Mouse (Mus musculus) kidney, adult 9 months (tissue): Measurements from ENCODE around the gene Tln2.

ENCODE experiments used
- DNase-seq: peaks from one replicate; pipeline ENCODE4 v3.0.0; 2022

Gene Tln2

DNA sequence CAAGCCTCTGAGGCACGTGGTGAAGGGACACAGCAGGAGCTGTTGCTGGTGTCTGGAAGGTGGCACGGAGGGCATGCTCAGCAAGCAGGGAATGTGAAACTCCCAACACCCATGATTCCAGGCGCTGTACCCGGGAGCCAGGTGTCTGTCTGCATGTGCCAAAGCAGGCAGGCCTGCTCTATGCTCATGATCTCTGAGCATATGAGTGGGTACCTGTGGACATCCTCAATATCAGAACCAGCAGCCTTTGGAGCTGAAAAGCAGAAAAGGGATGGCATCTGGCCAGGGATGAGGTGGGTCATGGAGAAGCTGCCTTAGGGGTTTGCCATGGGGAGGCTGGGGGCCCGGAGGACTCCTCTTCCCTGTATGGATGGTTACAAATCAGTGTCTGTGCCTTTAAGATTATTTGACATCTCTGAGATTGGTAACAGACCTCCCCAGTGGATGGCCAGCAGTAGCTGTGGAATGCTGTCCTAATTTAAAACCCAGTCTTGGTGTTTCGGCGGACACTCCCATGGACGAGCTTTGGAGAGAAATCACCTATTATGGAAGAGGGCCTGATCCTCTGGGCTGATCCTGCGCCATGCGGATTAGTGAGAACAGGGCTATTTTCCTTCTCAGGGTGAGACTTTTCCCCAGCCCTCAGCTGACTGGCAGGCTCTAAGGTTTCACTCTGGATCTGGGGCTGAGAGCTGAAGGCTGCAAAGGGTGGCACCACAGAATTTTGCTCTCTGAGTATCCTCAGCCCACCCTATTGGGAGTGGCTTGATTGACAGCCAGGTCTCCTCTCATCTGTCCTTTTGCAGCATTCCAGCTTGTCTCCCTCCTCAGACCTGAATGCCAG lies 367.8 kb downstream of the Tln2 start:
- no peak for DNase-seq

DNA sequence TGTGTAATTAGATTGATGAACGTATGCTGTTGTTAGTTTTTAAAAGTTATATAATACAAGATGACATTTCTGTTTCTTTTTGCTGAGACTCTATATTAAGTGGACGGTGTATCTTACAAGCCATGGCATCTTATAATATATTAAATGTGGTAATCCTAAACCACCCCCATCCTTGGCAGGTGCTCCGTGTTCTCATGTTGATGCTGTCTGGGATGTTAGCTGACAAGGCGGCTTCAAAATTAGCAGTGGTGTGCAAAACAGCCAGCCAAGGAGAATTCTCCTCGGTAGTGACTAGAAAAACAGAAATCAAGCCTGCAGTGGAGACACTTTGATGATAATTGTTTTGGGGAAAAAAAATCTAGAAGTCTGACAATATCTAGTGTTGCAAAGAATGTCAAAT lies 371.8 kb downstream of the Tln2 start:
- DNase-seq = no peak

DNA sequence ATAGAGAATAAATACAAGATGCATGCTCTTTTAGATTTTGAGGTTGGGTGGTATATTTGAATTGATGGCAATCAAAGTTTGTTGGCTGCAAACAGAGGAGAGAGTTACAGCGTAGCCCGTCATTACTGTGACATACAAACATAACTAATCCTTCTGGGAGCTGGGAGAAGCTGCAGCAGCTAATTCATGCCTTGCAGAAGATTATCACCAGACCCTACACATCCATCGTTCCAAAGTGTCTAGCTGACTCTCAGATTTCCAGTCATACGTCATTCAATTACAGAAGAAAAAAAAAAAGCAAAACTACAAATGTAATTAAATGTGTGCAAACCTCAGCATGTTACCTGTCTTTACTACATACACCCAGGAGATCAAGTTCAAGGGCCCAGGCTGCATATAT lies 372.3 kb downstream of the Tln2 start:
- no peak for DNase-seq

GRCm38 (mm10) chr9:67184556-67184955 lies 374.9 kb downstream of the Tln2 start:
- no peak for DNase-seq

DNA sequence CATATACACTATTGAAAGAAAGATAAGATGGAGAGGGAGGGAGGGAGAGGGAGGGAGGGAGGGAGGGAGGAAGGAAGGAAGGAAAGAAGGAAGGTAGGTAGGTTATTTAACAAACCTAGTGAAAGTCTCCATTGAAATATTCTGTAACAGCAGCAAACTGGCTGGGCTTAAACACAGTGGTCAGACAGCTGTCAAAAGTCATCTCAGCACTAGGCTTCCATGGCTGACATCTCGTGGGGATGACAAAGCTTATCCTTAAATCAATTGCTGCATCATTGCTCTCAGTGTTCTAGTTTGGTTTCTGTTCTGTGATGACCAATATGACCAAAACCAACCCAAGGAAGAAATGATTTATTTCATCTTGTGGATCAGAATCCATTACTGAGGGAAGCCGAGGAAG lies 376.0 kb downstream of the Tln2 start:
- no peak for DNase-seq

DNA sequence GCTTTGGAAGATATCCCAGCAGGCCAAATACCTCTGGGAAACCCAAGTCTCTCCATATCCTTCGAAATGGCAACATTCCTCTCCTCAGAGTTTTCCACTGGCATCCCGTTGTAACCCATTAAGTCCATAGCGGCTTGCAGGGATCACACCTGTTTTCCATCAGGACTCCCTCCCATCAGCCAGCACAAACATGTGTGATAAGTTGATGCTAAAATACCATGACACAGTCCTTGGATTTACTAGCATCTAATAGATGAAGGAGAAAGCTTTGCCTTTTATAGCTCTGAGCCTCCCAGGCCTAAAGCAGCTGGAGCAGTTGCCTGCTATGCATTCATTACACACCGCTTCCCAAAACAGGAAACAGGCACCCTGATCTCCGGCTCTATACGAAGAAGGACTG lies 377.5 kb downstream of the Tln2 start:
- no peak for DNase-seq

DNA sequence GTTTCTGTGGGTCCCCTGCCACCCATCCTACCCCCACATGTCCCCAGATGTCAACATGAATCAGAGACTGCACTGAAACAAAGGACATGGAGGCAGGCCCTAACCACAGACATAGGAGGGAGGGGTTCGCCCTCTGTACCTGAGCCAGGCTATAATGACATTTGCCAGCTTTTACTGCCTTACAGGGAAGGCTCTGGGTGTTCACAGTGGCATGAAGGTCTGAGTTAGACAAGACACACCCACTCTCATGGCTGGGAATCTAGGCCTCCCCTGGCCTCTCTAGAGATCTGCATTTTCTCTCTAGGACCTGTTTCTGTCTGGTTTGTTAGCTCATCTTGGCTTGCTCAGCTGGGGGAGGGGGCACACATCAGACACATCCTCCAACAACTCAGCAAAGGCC lies 380.8 kb downstream of the Tln2 start:
- DNase-seq = no peak

DNA sequence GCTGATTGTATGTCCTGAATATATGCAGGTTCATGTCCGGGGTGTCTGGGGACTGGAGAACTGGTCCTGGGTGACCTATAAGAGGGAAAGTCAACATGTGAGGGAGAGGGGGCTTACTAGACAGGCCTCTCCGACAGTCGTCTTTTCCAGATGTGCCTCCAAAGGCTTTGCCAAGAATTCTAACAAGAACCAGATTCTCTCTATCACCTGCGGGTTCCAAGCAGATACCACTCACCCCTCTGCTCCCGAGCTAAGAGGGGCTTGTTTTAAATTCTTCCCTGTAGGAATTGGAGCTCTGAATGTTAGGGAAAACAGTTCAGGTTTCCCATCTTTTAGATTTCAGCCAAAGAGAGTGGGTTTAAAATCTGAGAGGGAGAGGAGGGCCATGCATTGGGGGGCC lies 381.3 kb downstream of the Tln2 start:
- no peak for DNase-seq

DNA sequence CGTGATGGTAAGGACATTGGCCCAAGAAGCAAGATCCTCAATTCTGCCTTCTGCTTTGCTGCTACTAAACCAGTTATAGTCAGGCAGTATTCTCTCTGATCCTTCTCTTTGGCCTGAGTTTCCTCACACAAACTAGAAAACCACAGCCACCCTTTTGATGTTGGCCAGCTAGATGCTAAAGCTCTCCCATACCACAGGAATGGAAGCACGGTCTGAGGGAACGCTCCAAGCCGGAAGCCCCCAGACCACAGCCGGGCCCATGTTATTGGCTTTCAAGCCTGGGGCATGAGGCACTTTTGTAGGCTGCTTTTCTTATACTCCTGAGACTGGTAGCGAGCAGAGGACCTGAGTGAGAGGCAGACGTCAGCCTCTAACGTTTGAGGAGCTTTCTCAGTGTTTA lies 383.4 kb downstream of the Tln2 start:
- DNase-seq = no peak

DNA sequence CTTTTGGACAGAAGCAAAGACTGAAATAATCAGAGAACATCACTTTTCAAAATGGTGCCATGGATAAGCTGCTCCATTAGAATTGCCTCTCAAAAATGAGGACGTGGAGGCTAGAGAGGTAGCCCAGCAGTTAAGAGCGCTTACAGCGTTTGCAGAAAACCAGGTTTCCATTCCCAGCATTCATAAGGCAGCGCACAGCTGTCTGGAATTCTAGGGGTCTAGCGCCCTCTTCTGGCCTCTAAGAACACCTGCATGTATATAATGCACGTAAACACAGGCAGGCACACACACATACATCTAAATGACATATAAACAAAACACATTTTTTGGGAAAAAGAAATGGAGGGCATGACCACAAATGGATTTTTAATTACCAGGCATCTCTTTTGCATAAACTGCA lies 385.7 kb downstream of the Tln2 start:
- no peak for DNase-seq

DNA sequence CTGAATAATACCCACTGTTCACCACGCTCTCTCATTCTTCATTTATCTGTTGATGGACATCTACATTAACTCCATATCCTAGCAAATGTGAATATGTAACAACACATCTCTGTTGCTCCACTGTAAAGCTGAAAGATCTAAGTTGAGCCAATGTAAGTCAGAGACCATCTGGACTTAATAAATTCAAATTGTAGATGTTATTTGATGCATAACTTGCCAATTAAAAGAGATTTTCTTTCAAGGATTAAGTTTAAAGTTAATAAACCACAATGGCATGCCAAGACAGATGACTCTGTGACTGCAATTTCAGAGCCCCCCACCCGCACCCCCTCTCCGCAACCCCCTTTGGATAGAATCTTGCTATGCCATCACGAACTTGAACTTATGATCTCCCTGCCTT lies 386.3 kb downstream of the Tln2 start:
- no peak for DNase-seq

DNA sequence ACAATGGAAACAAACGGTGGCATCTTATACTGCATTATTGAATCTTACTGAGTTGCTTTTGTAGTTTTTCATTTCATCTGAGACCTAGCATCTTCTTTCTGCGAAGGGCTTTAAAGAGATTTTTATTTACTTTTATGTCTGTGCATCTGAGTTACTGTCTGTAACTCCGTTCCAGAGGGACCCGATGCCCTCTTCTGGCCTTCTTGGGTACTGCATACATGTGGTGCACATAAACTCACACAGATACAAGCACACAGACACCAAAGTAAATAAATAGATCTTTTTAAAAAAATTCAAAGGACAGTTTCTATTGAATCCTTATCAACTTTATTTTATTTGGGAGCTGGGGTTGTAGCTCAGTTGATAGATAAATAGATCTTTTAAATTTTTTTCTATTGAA lies 388.1 kb downstream of the Tln2 start:
- no peak for DNase-seq

GRCm38 (mm10) chr9:67170759-67171158 lies 388.7 kb downstream of the Tln2 start:
- DNase-seq = no peak

DNA sequence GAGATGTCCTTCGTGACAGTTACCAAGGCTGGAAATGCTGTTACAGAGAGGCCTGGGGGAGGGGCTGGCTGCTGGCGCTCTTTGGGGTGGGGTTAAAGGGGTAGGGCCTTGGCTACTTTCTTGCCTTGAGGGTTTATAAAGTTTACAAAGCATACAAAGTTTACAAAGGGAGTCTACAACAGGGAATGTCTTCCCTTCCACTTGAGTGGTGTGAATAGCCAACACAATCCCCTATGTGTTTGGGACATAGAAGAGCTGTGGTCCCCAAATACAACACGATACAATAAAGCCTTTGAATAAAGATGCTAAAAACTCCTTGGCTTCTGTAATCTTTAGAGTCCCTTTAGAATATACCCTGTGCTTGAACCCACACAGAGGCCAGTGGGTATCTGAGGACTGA lies 389.5 kb downstream of the Tln2 start:
- no peak for DNase-seq
